Mouse (Mus musculus) NIH3T3 (cell line): ENCODE results near the gene Icam2.
A peak's percentile ranks its signal among the peaks of the same experiment; 100 is the strongest.
"Not testable (repeated sequence)": the region's sequence is repeated elsewhere in the genome, so short reads cannot be mapped to it uniquely, and the experiment has no call there.

Experiments used
- DNase-seq: peaks from one replicate; pipeline ENCODE4 v3.0.0-alpha.2; 2012; ENCODE audit warnings: low read depth

Gene Icam2

DNA sequence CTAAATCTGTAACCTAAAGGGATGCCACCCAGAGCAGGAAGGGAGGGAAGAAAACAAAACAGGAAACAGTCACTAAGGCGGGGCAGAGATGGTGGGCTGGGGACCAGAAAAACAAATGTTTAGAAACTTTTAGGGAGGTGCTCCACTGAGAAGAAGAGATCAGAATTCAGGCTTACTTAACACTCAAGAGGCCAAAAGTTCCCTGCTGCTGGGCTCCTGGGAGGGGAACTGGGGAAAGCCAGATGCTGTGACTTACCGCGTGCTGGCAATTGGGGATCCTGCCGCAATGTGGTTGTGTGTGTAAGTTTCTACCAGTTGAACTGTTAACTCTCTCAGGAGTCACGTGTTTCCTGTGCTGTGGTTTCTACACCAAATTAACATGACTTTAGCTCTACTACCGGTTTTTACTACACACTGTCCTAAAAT is at the start of gene Icam2:
TSS of gene Icam2 (minus strand) at position 285 of the 426 bp plus-strand sequence.
- DNase-seq = no peak

DNA sequence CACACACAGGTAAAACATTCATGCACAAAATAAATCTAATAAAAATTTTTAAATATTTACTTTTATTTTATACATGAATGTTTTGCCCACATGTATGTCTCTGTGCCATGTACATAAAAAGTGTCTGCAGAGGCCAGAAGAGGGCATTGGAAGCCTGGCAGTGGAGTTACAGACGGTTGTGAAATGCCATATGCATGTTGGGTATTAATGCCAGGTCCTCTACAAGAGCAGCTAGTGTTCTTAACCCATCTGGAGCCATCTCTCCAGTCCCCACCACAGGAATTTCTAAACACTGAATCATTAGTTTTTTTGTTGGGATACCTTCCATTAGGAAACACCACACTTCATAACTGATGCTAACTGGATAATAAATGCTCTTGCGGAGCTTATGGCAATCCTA is 49.7 kb upstream of the Icam2 start:
- peak; percentile 74 for DNase-seq

DNA sequence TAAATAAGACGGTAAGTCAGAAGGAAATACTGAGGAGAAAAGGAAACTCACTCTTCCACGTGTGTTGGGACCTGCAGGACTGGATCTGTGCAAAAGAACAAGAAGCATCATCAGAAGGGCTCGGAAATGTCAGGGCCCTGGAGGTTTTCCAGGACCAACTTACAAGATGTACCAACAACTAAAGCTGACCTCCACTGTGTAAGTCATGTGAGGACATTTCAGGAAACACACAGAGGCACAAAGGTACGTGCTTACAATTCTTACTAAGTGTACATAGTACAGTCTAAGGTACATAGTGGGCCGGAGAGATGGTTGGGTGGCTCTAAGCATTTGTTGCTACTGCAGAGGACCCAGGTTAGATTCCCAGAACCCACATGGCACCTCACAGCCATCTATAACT is 49.2 kb upstream of the Icam2 start:
- DNase-seq = peak; percentile 10

DNA sequence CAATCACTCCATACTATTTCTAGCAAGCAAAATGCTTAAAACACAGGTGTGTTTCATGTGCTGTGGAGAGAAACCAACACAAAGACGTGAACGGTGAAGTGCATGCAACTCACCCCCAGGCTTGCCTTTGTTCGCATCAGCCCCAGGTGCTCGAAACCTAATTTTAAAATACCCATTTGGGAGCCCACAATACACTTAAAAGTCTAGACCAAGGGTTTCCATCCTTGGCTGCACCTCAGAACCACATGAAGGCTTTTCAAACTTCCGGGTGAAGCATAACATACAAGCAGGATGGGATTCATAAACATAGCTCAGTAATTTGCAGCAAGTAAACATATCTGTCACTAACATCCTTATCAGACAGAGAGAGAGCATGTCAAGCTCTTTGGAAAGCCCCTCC is 42.5 kb upstream of the Icam2 start:
- no peak for DNase-seq

DNA sequence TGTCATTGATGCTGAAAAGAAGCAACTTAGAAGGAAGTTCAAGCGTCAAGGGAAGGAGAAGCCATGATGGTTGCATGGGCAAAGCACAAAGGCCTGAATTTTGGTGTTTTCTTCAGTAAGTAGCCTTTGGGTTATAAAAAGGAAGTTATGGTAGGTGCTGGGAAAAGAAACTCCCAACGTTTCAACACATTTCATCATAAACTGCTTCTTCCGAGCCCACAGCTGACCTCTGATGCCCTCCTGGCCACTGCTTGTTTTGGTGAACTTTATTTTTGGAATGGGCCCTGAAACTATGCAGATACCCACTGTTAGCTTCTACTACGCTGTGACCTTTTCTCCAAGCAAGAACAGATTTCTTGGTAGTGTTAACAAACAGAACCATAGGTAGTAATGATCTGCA is 41.8 kb upstream of the Icam2 start:
- no peak for DNase-seq

DNA sequence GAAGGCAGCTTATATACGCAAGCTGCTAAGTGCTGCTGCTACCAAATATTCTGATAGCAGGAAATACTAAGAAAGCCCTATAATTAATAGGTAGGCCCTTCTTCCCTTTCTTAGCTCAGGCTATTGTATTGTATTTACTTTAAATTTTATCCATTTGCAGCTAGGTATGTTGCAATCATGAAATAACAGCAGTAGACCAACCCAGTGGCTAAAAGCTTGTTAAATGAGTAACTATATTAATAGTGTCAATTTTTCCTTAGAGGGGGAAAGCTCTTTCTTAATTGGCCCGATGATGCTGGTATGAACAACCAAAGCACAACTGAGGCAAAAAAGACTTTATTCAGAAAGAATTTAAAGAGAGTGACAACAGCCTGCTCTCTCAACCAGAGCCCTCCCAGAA is 40.7 kb upstream of the Icam2 start:
- no peak for DNase-seq

DNA sequence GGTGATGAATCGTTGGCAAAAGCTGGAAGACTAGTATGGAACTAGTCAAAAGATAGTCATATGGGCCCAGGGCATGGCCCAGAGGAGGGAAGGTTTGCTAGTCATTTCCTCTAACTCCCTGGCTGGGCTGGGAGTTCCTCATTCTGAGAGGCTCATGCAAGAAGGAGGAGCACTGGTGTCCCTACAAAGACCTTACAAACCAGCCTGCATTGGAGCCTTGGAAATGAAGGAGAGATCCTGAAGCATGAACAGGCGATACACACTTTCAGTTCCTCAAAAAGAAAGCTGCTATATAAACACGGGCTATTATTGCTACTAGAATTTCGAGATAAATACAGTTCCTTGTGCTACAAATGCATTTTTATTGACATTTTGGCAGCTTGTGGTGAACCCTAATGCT is 40.2 kb upstream of the Icam2 start:
- DNase-seq = no peak

DNA sequence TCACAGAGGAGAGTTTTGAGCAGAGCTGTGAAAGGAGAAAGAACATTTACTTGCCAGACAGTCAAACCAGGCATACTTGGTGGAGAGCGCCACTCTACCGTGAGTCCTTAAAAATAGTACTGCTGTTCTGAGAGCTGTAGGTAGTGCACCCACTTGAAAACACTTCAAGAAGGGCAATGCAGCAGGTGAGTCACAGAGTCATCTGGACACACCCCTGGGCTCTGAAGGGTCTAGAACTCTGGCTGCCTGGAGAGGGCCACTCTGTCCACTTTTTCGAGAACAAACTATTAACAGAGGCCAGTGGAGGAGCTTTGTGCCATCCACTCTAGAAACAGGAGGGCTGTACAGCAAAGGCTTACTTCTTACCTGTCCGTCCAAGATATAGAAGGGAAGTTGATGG is 38.6 kb upstream of the Icam2 start:
- no peak for DNase-seq

DNA sequence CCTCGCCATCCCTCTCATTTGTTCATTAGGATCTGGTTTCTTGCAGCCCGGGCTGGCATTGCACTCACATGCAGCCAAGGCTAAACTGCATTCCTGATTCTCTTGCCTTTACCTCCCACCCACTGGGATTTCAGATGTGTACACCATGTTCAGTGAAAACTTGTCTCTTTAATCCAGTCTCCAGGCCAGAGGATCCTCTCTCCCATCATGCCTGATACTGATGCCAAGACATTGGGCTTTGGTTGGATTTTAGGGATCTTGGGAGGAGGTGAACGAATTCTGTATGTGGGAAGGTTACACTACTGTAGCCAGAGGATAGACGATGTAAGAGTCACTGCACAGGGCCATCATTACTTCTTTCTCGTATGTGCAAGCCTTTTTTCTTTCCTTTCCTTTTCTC is 37.3 kb upstream of the Icam2 start:
- no peak for DNase-seq

DNA sequence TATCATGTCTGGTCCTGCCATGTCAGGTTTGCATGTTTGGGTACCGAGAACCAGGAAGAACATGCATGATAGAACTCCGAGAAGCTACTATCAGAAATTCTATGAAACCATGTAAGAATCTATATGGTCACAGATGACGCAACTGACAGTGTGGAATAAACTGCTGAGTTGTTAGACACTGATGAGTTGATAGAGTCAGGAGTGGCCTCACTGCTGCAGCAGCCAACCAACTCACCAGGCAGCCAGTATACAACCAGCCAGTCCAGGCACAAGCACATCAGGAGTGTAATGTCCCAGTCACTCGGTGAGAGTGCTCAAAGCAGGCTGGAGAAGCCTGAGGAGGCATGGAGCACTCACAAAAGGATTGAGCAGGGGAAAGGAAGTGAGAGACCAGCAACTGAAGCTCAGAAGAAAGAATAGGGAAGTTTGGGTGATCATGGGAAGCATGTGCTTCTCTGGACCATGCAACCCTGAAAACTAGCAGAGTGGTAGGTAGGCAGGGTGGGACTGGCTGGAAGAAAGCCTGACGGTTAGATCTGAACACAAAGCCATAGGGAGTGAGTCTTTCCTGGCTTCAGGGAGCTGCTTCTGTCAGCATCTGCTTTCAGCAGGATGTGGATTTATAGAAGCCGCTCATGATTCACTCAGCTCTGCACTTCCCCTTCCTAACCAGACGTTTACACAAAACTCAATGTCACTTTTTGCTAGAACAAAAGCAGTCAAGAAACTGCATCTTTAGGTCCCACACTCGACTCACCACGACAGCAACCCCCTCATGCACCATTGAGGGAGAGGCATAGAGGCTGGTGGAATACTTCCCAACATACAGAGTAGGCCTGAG is 31.6 kb upstream of the Icam2 start:
- peak; percentile 11 for DNase-seq

DNA sequence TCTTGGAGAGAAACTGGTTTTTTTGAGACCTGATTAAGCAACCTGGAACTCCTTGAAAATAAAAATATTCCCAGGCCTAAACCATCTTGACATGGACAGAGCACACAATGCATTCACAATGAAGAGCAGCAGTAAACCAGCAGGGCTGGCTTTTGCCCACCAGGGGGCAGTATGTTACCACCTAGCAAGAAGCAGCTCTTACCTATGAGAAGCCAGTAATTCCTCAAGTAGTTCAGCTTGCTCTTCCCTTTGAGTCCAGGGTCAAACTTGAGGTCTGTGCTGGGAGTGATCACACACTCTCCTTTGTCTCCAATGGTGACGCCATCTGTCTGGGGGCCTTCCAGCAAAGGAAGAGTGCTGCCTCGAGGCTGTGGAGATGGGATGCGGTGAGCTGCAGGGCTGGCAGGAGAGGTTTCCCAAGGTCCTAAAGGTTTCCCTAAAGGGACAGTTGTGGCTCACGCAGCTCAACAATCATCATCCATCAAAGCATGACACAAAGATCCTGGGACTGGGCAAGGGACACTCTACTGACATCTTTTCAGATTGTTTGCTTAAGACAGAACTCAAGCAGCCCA is 30.8 kb upstream of the Icam2 start:
- peak; percentile 94 for DNase-seq

DNA sequence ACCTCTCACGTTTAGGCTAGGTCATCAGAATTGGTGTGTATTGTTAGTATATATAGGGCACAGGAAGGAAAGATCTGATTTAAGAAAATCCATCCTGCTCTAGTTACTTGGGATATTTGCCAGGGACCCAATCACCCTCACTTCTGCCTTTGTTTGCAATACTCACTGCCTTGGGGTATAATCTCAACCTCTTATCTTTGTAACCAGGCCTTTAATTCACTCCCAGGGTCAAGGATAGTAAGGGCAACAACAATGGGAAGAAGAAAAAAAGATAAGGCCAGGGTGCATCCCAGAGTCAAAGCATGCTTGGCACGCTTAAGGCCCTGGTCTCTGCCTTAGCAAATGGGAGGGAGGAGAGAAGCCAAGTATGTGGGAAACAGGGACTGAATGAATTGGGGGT is 30.0 kb upstream of the Icam2 start:
- DNase-seq = no peak

DNA sequence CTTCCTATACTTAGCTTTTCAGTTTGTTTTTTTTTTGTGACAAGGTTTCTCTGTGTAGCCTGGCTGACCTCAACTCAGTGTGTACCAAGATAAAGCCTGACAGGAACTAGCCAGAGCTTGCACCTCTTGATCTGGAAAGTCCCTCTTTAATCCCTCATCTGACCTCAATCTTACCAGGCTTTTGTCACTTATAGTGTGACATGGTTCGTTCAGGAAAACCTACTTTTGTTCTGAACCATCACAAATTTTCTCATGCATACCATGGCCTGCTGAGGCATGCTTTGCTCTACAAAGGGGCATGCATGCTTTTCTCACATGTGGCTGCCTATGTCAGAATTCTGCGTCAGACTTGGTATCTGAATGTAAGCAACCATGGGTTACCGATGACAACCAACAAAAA is 28.5 kb upstream of the Icam2 start:
- DNase-seq = no peak

DNA sequence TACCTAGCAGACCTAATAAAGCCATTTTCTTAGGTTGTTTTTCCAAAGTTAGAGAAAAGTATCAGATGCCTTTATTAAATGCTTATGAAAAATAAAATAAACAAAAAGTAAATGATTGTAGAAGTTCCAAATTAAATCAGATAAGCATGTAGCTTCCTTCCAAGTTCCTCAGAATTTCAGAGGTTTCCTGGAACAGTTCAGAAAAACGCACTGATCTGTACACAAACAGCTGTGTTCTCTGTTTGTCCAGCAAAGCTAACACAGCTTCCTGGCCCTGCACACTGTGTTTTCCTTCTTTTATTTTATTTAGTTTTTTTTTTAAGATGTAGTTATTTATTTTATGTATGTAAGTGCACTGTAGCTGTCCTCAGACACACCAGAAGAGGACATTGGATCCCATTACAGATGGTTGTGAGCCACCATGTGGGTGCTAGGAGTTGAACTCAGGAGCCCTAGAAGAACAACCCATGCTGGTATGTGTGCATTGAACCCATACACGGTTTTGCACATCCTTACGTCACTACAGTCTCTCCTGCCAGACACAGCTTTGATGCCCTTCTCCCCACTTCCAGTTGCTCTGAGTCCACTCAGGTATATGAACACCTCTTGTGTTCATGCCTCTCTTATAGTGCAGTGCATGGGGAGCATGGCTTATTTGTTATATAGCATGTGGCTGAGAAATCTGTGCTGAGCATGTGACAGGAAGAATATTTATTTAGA is 24.9 kb upstream of the Icam2 start:
- DNase-seq = no peak

DNA sequence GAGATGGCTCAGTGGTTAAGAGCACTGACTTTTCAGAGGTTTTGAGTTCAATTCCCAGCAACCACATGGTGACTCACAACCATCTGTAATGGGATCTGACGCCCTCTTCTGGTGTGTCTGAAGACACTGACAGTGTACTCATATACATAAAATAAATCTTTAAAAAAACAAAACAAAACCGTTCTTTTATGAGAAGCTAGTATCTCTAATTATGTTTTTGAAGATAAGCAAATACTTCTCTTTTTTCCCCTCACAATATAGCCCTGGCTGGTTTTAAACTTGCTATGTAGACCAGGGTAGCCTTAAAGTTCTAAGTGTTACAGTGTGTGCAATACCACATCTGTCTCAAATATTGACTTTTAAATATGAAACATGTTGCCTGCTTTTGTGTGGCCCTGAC is 23.3 kb upstream of the Icam2 start:
- no peak for DNase-seq

DNA sequence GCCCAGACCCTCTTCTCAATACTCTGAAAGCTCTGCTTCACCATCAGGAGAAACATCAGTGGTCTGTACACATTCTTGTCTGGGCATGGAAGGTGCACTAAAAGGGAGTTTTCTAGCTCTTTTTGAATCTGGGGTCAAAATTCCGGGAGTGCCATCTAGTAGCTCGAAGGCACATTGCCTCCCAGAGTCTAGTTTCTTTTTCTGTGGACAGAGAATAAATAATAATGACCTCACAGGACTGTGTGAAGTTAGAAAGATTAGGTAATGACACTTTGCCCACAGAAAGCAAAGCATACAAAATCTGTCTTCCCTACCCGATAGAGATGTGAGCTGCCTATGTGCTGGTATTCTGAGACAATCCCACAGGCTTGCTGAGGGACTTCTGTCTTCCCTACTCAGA is 22.6 kb upstream of the Icam2 start:
- DNase-seq = no peak

DNA sequence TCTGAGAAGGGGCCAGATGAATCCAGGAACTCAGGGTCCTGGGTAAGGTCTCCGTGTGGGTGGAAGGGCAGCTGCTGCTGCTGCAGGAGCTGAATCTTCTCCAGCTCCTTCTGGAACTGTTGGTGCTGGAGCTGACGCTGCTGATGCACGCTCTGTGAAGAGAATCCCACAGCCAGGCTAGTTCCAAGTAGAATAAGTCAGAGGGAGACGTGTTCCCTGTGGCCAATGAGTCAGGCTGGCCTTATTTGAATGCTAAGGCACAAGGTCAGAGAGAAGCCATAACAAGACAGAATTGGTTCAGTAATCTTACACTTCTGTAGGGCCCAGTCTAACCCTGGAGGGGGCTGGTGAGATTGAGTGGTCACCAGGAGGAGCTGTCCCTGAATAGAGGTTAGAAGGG is 22.1 kb upstream of the Icam2 start:
- peak; percentile 63 for DNase-seq

DNA sequence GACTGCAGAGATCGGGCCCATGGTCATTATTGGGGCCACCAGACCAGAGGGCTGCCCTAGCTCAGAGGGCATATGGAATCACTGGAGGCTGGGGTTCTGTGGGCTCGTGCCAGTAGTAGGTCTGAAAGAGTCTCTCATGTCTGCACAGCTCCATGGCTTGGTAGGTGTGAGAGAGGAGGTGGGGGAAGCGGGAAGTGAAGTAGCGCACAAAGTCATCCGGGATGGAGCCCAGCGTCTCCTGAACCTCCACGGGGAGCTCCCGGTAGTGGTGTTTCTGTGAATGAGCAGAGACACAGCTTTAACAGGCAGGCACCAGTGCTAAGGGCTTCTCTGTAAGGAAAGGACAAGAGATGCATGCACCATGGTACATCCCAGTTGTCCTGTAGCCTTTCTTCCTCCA is 10.6 kb upstream of the Icam2 start:
- DNase-seq = no peak

DNA sequence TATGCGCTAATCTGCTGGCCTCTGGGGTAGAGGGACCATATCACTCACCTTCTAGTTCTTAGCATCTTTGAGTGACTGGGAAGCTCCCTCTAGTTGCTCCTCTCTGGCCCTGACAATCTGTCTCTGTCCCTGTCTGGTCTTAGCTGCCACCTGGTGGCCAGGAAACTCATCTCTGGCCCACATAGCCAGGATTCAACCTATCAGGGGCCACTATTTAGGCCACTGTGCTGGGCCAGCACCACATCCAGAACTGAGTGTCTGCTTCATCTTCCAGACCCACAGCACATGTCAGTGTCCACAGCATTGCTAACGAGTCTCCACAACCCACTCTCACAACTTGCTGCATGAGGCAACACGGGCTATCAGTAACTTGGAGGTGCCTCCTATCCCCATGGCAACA is 9.8 kb upstream of the Icam2 start:
- peak; percentile 16 for DNase-seq

DNA sequence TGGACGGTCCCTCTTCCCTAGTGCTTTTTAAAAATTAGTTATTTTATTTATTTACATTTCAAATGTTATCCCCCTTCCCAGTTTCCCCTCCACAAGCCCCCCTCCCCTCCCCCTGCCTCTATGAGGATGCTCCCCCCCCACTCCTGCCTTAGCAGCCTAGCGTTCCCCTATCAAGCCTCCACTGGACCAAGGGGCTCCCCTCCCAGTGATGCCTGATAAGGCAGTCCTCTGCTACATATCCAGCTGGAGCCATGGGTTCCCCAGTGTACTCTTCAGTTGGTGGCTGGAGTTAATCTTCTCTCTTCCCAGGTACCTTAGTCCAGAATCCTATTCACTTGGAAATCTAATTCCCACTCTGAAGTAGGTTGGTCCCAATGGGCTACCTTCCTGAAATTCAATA is 6.2 kb upstream of the Icam2 start:
- not testable (repeated sequence) for DNase-seq

DNA sequence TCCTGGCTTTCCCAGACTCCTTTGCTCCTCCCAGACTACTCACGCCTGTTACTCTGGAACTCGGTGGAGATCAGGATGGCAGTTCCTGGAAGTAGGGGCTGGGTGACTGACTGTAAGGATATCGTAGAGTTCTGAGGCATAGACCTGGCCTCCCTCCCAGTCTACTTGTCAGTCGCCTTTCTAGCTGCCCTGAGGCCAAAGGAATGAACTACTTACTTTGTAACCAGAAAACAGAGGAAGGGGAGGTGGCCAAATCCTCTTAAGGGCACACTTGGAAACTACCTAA is 5.4 kb upstream of the Icam2 start:
- DNase-seq = peak; percentile 39

DNA sequence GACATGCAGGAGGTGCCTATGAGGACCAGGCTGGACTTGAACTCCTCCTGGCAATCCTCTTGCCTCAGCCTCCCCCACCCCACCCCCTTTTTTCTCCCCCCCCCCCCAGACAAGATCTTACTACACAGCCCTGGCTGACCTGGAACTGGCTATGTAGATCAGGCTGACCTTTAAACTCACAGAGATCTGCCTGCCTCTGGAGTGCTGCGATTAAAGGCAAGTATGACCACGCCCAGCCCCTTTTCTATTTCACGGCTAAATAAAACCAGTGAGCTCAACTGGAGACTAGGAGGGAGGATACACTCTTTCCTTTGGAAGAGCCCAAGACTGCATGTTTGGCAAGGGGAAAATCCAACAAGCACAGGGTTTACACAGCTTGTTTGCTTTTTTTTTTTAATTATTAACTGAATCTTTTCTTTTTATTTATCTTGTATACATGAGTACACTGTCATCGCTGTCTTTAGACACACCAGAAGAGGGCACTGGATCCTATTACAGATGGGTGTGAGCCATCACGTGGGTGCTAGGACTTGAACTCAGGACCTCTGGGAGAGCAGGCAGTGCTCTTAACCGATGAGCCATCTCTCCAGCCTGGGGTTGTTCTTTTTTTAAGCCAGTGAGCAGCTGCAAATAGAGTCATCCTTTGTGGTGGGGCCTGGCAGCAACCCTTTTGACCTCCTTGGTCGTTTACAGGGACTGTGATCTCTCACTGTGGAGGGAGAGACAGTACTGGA is 4.9 kb upstream of the Icam2 start:
- DNase-seq = no peak
